Mouse (Mus musculus) forebrain, embryonic 14.5 days (tissue): ENCODE measurements around the gene Trp53bp1. TPM values are rescaled to one million over a fixed set of nuclear protein-coding genes. Genes with fewer than 3 reads are reported as not detected.

Source experiments
- ATAC-seq: fragments of 200-750 bp; cut with Nextera tagmentation; 2 replicates; pipeline ENCODE4 v1.8.0; 2017; ENCODE audit warnings: mild to moderate bottlenecking, moderate library complexity
- DNase-seq: peaks from one replicate; pipeline ENCODE4 v3.0.0-alpha.2; 2015; ENCODE audit warnings: low spot score
- H3K27ac ChIP-seq: fragments of 300-500 bp; sonication (generic); 2 replicates; pipeline ENCODE4 v1.5.1; 2014; ENCODE audit warnings: low read depth, mild to moderate bottlenecking, control low read depth, low read length, moderate library complexity
- H3K27me3 ChIP-seq: fragments of 300-500 bp; sonication (generic); replicated peaks from 2 replicates; pipeline ENCODE4 v1.6.1; 2014; ENCODE audit warnings: low read length, control low read depth, mixed read lengths; ENCODE audit not compliant: control insufficient read depth, insufficient read depth
- H3K36me3 ChIP-seq: fragments of 300-500 bp; sonication (generic); 2 replicates; pipeline ENCODE4 v1.6.1; 2014; ENCODE audit warnings: low read length, control low read depth; ENCODE audit not compliant: control insufficient read depth, insufficient read depth
- H3K4me1 ChIP-seq: fragments of 300-500 bp; sonication (generic); 2 replicates; pipeline ENCODE4 v1.6.1; 2014; ENCODE audit warnings: antibody characterized with exemption, low read length, control low read depth; ENCODE audit not compliant: control insufficient read depth, insufficient read depth
- H3K4me2 ChIP-seq: fragments of 300-500 bp; sonication (generic); 2 replicates; pipeline ENCODE4 v1.6.1; 2014; ENCODE audit warnings: mild to moderate bottlenecking, control low read depth, low read length
- H3K4me3 ChIP-seq: fragments of 300-500 bp; sonication (generic); 2 replicates; pipeline ENCODE4 v1.5.1; 2014; ENCODE audit warnings: low read depth, low read length, control low read depth
- H3K9ac ChIP-seq: fragments of 300-500 bp; sonication (generic); 2 replicates; pipeline ENCODE4 v1.6.1; 2014; ENCODE audit warnings: mild to moderate bottlenecking, low read length, control low read depth, moderate library complexity
- H3K9me3 ChIP-seq: fragments of 300-500 bp; sonication (generic); replicated peaks from 2 replicates; pipeline ENCODE4 v1.6.1; 2016; ENCODE audit warnings: low read length, control low read depth, mixed read lengths; ENCODE audit not compliant: control insufficient read depth
- WGBS: fragments of 180-500 bp; shearing (Covaris S2); extraction: QIAGEN DNeasy Blood & Tissue Kit; methylation state at CpG from one replicate; pipeline ENCODE4 v1.1.7; 2014; 5-methylcytosine and 5-hydroxymethylcytosine counted together
- polyA plus RNA-seq: library from polyadenylated mRNA; unstranded; fragments of >200 nt; fragmentation: Nextera tagmentation; extraction: Ambion mirVana; gene quantifications from 2 replicates; pipeline ENCODE4 v1.2.1, GENCODE M21; 2014

Gene Trp53bp1
- polyA plus RNA-seq: 116 and 164 TPM in 2 replicates

DNA sequence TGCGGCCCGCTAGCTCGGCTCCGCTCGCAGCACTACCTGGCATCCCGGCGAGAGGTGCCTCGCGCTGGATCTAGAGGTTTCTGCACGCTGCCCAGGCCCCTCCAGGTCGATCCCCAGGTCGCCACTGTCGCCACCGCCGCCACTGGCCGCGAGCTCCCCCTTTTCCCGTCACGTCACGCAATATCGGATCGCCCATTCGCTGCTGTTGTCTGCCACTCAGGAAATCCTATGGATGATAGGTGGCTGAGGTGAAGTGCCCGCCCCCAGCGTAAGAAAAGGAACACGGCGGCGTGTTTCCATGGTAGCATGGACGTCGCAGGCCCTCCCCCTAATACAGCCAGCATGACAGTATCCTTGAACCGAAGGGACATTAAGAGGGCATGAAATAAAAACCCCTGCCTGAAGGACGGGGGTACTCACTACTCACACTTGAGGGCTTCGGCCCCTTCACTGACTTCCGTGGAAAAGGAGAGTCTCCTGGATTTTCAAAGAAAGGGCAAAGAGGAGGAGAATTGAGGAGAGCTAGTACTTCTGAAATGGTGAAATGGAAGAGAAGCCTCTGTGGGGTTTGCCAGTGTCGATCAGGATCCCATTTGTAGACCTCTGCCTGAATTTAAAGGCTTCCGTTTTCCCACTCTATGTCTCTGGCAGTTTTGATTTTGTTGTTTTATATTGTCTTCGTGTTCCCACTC lies at the start of gene Trp53bp1:
Gene Trp53bp1 (minus strand): TSS at position 172 of the 692 bp plus-strand sequence.
- Histone ChIP-seq H3K9ac (peak within 1 kb of the TSS; percentile 91), H3K27ac (peak within 1 kb of the TSS; percentile 95), H3K9me3 (no peaks in the 10 kb centered on the region), H3K27me3 (no peaks in the 10 kb centered on the region), H3K4me2 (peak within 1 kb of the TSS; percentile 68), H3K36me3 (peaks cover 34% of the 10 kb centered on the region), H3K4me3 (peak within 1 kb of the TSS; percentile 90), H3K4me1 (peaks cover 15% of the 10 kb centered on the region; the same call in 1 of the 2 replicates)
- peak; percentile 98 for DNase-seq
- peak; percentile 99 for ATAC-seq
- under 1% methylated on average over 37 of the region's 37 CpGs for WGBS

DNA sequence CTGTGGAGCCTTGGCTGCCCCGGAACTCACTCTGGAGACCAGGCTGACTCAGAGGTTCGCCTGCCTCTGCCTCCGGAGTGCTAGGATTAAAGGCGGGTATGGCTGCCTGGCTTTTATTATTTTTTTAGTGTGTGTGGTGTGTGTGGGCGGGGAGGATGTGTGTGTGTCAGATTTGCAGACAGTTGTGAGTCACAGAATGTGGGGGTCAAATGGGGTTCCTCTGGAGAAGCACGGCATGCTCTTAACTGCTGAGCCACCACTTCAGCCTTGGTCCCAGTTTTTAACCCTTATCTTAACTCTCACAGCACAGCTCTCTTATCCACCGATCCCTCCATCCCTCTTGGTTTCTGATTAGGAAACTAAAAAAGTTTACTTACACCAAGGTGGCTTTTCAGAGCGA lies 45.1 kb upstream of the Trp53bp1 start:
- no peaks in the 10 kb centered on the region for H3K27me3 ChIP-seq
- 88% methylated on average over 8 of the region's 8 CpGs for WGBS
- H3K4me1 ChIP-seq: no peaks in the 10 kb centered on the region
- no peaks in the 10 kb centered on the region for H3K9me3 ChIP-seq
- no peak for DNase-seq
- ATAC-seq: no peak
- no peak overlapping the region for H3K27ac ChIP-seq
- H3K4me2 ChIP-seq: no peak overlapping the region
- no peak overlapping the region for H3K9ac ChIP-seq
- H3K4me3 ChIP-seq: no peak overlapping the region
- H3K36me3 ChIP-seq: peaks cover 9% of the 10 kb centered on the region; the same call in 1 of the 2 replicates

DNA sequence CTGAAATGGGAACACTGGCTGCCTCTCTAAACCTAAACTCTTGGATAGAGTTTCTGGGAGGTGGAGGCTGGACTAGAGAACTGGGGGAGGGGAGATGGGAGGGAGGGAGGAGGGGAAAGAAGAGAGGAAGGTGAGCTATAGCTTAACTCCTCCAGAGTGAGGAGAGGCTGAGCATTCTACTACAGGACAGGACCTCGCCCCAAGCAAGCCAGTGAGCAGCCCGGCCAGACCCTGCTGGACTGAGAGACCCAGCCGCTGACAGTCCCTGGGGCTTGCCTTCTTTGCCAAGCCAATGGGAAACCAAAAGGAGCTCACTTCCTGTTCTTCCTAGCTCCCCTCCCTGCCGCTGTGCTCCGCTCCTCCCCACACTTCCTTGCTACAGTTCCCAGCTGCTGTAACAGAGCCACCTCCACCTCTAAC lies 37.8 kb upstream of the Trp53bp1 start:
- no peaks in the 10 kb centered on the region for H3K27me3 ChIP-seq
- 51% methylated on average over 5 of the region's 5 CpGs for WGBS
- H3K9me3 ChIP-seq: no peaks in the 10 kb centered on the region
- no peak overlapping the region for H3K27ac ChIP-seq
- DNase-seq: no peak
- no peak overlapping the region for H3K9ac ChIP-seq
- no peak overlapping the region for H3K4me2 ChIP-seq
- no peak overlapping the region for H3K4me3 ChIP-seq
- no peaks in the 10 kb centered on the region for H3K4me1 ChIP-seq
- no peak for ATAC-seq
- H3K36me3 ChIP-seq: peaks cover 60% of the 10 kb centered on the region

DNA sequence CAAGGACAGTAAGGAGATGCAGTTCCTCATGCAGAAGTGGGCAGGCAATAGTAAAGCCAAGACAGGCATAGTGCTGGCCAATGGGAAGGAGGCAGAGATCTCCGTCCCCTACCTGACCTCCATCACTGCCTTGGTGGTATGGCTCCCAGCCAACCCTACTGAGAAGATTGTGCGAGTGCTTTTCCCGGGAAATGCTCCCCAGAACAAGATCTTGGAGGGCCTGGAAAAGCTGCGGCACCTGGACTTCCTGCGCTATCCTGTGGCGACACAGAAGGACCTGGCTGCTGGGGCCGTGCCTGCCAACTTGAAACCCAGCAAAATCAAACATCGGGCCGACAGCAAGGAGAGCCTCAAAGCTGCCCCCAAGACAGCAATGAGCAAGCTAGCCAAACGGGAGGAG lies 28.8 kb upstream of the Trp53bp1 start:
- Histone ChIP-seq H3K27ac (no peak overlapping the region), H3K36me3 (peaks cover 62% of the 10 kb centered on the region), H3K27me3 (no peaks in the 10 kb centered on the region), H3K4me1 (peaks cover 25% of the 10 kb centered on the region), H3K4me2 (no peak overlapping the region), H3K4me3 (no peak overlapping the region), H3K9ac (no peak overlapping the region), H3K9me3 (no peaks in the 10 kb centered on the region)
- ATAC-seq: no peak
- no peak for DNase-seq
- WGBS: 86% methylated on average over 10 of the region's 10 CpGs

DNA sequence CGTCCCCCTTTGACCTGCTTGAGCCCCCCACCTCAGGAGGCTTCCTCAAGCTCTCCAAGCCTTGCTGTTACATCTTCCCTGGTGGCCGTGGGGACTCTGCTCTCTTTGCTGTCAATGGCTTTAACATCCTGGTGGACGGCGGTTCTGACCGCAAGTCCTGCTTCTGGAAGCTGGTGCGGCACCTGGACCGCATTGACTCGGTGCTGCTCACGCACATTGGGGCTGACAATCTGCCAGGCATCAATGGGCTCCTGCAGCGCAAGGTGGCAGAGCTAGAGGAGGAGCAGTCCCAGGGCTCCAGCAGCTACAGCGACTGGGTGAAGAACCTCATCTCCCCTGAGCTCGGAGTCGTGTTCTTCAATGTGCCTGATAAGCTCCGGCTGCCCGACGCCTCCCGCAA lies 28.3 kb upstream of the Trp53bp1 start:
- no peaks in the 10 kb centered on the region for H3K9me3 ChIP-seq
- no peak for ATAC-seq
- H3K36me3 ChIP-seq: peaks cover 57% of the 10 kb centered on the region
- no peak overlapping the region for H3K9ac ChIP-seq
- H3K27ac ChIP-seq: no peak overlapping the region
- 93% methylated on average over 17 of the region's 17 CpGs for WGBS
- H3K4me1 ChIP-seq: peaks cover 30% of the 10 kb centered on the region
- no peak overlapping the region for H3K4me2 ChIP-seq
- no peaks in the 10 kb centered on the region for H3K27me3 ChIP-seq
- no peak overlapping the region for H3K4me3 ChIP-seq
- no peak for DNase-seq

DNA sequence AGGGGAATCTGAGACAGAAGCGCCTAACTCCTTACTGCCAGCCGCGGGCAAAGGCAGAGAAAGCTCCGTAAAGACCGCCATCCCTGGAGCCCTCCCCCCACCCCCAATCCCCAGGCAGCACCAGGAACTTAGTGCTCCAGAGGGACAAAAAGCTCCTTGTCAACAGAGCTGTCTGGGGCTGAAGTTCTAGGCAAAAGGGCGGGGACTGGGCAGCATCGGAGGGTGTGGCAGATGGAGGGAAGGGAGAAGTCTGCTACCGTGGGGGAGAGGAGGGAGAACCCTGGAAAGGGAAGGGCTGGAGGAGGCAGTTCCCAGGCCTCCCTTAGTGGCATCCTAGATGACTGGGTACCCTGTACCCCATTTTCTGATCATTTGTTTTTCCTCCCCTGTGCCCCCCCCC lies 26.9 kb upstream of the Trp53bp1 start:
- ATAC-seq: no peak
- 0 out of 2 replicates have a peak overlapping the region, but pooled peaks have one; percentile 9 for H3K27ac ChIP-seq
- WGBS: under 1% methylated on average over 8 of the region's 8 CpGs
- no peaks in the 10 kb centered on the region for H3K9me3 ChIP-seq
- no peak overlapping the region for H3K4me3 ChIP-seq
- H3K9ac ChIP-seq: peak overlapping the region; percentile 21; the same call in 1 of the 2 replicates
- H3K4me1 ChIP-seq: peaks cover 34% of the 10 kb centered on the region
- H3K4me2 ChIP-seq: peak overlapping the region; percentile 84
- DNase-seq: peak; percentile 46
- no peaks in the 10 kb centered on the region for H3K27me3 ChIP-seq
- peaks cover 43% of the 10 kb centered on the region for H3K36me3 ChIP-seq

DNA sequence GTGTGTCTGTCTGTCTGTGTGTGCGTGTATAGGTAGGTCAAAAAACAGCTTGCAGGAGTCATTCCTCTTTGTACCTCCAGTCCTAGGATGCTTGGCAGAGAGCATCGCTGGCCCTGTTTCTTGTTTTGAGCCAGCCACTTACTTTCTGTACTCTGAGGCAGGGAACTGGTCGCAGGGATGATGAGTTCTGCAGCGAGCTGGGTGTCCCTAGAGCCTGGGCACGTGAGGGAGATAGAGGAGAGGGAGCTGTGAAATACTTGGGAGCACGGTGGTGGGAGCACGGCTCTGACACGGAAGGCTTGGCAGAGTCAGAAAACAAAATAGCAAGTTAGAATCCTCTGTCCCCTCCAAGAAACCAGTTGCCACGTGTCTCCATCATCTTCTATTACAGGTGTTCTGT lies 26.5 kb upstream of the Trp53bp1 start:
- Histone ChIP-seq H3K4me2 (peak overlapping the region; percentile 84), H3K4me1 (peaks cover 34% of the 10 kb centered on the region), H3K9me3 (no peaks in the 10 kb centered on the region), H3K36me3 (peaks cover 39% of the 10 kb centered on the region), H3K4me3 (no peak overlapping the region), H3K9ac (peak overlapping the region; percentile 21), H3K27me3 (no peaks in the 10 kb centered on the region), H3K27ac (0 out of 2 replicates have a peak overlapping the region, but pooled peaks have one; percentile 9)
- DNase-seq: peak; percentile 21
- ATAC-seq: no peak
- 10% methylated on average over 9 of the region's 9 CpGs for WGBS

DNA sequence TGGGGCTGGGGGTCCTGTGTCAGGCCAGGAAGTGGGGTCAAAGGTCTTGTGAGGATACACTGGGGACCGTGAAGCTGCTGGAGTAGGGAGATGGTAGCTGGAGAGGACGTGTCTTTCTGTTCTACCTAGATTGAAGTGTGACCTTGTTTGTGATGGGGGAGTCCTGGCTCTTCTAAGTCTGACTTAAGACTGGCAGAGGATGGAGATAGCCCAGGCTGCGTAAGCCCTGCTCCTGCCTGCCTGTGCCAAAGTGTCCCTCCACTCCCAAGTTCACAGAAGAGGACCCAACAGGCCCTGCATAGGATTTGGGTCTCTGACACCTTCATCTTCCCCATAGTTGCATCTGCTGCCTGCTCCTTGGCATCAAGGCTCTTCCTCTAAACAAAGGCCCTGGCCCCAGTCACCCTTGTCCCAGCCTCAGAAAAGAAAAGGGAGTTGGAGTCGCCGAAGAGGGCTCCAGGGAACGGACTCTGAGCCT lies 25.6 kb upstream of the Trp53bp1 start:
- peak overlapping the region; percentile 52 for H3K4me3 ChIP-seq
- no peaks in the 10 kb centered on the region for H3K27me3 ChIP-seq
- H3K4me2 ChIP-seq: peak overlapping the region; percentile 84
- peaks cover 30% of the 10 kb centered on the region for H3K36me3 ChIP-seq
- peaks cover 34% of the 10 kb centered on the region for H3K4me1 ChIP-seq
- DNase-seq (peak; percentile 16), ATAC-seq (no peak)
- H3K9me3 ChIP-seq: no peaks in the 10 kb centered on the region
- peak overlapping the region; percentile 81 for H3K27ac ChIP-seq
- H3K9ac ChIP-seq: peak overlapping the region; percentile 71
- 15% methylated on average over 6 of the region's 6 CpGs for WGBS
